Mouse (Mus musculus) heart, embryonic 15.5 days (tissue): ENCODE results near the gene Hcfc1r1. TPM values are rescaled to one million over a fixed set of nuclear protein-coding genes. Genes with fewer than 3 reads are reported as not detected.
A peak's percentile ranks its signal among the peaks of the same experiment; 100 is the strongest.

ENCODE experiments used
- ATAC-seq: fragments of 200-750 bp; cut with Nextera tagmentation; replicated peaks from 2 replicates; pipeline ENCODE4 v1.8.0; 2017; ENCODE audit warnings: low read depth, moderate TSS enrichment; ENCODE audit not compliant: insufficient number of reproducible peaks, insufficient read depth, low FRiP score
- H3K27ac ChIP-seq: fragments of 300-500 bp; sonication (generic); 2 replicates; pipeline ENCODE4 v1.5.1; 2015; ENCODE audit warnings: mild to moderate bottlenecking, inconsistent platforms
- H3K27me3 ChIP-seq: fragments of 300-500 bp; sonication (generic); 2 replicates; pipeline ENCODE4 v1.6.1; 2015; ENCODE audit warnings: inconsistent platforms
- H3K36me3 ChIP-seq: fragments of 300-500 bp; sonication (generic); 2 replicates; pipeline ENCODE4 v1.6.1; 2015; ENCODE audit warnings: mild to moderate bottlenecking, inconsistent platforms
- H3K4me1 ChIP-seq: fragments of 300-500 bp; sonication (generic); replicated peaks from 2 replicates; pipeline ENCODE4 v1.6.1; 2015; ENCODE audit warnings: inconsistent platforms
- H3K4me2 ChIP-seq: fragments of 300-500 bp; sonication (generic); 2 replicates; pipeline ENCODE4 v1.6.1; 2015; ENCODE audit warnings: inconsistent platforms, mild to moderate bottlenecking, moderate library complexity
- H3K4me3 ChIP-seq: fragments of 300-500 bp; sonication (generic); 2 replicates; pipeline ENCODE4 v1.5.1; 2015; ENCODE audit warnings: mild to moderate bottlenecking, inconsistent platforms
- H3K9ac ChIP-seq: fragments of 300-500 bp; sonication (generic); 2 replicates; pipeline ENCODE4 v1.6.1; 2015; ENCODE audit warnings: mild to moderate bottlenecking, inconsistent platforms
- H3K9me3 ChIP-seq: fragments of 300-500 bp; sonication (generic); replicated peaks from 2 replicates; pipeline ENCODE4 v1.6.1; 2016; ENCODE audit warnings: inconsistent platforms
- WGBS: fragments of 180-500 bp; shearing (Covaris S2); methylation state at CpG from one replicate; pipeline ENCODE4 v1.1.7; 2015; ENCODE audit warnings: mixed read lengths; 5-methylcytosine and 5-hydroxymethylcytosine counted together
- polyA plus RNA-seq: library from polyadenylated mRNA; unstranded; fragments of >200 nt; fragmentation: Nextera tagmentation; extraction: Ambion mirVana; gene quantifications from 2 replicates; pipeline ENCODE4 v1.2.1, GENCODE M21; 2015

Hcfc1r1 gene
- polyA plus RNA-seq, result 226 and 282 TPM in 2 replicates

DNA sequence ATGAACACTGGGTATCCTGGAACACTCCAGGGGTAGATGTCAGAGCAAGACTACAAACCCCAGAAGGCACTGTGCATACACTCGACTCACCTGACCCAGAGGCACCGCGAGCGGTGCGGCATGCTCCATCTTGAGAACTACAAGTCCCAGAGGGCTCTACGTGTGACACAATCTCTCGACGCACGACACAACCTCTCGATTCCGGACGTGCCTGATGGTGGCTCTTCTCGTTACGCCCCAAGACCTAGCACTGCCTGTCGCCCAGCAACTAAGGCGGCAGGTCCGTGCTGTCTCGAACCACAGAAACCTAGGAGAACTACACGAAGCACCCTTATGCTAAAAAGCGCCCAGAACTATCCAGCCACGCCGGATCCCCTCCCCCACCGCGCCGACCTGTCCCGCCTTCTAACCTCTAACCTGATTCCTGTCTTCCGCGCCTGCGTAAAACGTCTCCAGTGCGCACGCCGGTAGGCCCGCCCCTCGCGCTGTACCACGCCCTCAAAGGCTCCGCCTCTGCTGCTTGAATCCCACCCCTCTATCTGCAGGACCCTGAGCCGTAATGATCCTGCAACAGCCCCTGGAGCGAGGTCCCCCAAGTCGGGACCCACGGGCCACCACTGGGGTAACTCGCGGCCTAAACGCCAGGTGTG is at the start of gene Hcfc1r1, which contains the start of gene Thoc6:
TSS of gene Hcfc1r1 (plus strand) at position 173 of the 650 bp plus-strand sequence.
TSS of gene Thoc6 (minus strand) at position 459 of the 650 bp plus-strand sequence.
- Histone ChIP-seq H3K4me3 (peak within 1 kb of the TSS; percentile 62), H3K27me3 (peaks cover 6% of the 10 kb centered on the region), H3K9ac (peak within 1 kb of the TSS; percentile 71), H3K4me1 (peaks cover 40% of the 10 kb centered on the region), H3K36me3 (peaks cover 18% of the 10 kb centered on the region; the same call in 1 of the 2 replicates), H3K27ac (peak within 1 kb of the TSS; percentile 97), H3K4me2 (peak within 1 kb of the TSS; percentile 82), H3K9me3 (no peaks in the 10 kb centered on the region)
- under 1% methylated on average over 45 of the region's 45 CpGs for WGBS
- ATAC-seq, result peak; percentile 86

DNA sequence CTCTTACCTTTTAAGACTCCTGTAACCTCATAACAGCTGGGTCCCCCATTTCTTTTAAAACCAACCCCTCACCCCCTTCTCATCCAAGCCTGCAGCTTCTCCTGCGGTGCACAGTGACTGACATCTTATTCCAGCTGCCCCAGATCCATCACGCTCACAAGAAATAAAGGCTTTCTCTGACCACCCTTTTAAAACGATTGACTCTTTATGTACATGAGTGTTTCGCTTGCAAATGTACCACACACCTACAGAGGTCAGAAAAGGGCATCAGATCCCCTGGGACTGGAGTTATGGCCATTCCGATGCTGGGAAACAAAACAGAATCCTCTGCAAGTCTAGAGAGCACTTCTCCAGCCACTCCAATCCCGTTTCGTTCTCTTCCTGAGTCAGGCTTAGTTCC is 45.6 kb upstream of the Hcfc1r1 start:
- H3K9ac ChIP-seq, result no peak overlapping the region
- peaks cover 16% of the 10 kb centered on the region for H3K27me3 ChIP-seq
- H3K9me3 ChIP-seq, result no peaks in the 10 kb centered on the region
- no peak overlapping the region for H3K4me3 ChIP-seq
- 31% methylated on average over 7 of the region's 7 CpGs for WGBS
- no peaks in the 10 kb centered on the region for H3K36me3 ChIP-seq
- H3K4me2 ChIP-seq, result no peak overlapping the region
- no peak overlapping the region for H3K27ac ChIP-seq
- no peak for ATAC-seq
- peaks cover 4% of the 10 kb centered on the region for H3K4me1 ChIP-seq

DNA sequence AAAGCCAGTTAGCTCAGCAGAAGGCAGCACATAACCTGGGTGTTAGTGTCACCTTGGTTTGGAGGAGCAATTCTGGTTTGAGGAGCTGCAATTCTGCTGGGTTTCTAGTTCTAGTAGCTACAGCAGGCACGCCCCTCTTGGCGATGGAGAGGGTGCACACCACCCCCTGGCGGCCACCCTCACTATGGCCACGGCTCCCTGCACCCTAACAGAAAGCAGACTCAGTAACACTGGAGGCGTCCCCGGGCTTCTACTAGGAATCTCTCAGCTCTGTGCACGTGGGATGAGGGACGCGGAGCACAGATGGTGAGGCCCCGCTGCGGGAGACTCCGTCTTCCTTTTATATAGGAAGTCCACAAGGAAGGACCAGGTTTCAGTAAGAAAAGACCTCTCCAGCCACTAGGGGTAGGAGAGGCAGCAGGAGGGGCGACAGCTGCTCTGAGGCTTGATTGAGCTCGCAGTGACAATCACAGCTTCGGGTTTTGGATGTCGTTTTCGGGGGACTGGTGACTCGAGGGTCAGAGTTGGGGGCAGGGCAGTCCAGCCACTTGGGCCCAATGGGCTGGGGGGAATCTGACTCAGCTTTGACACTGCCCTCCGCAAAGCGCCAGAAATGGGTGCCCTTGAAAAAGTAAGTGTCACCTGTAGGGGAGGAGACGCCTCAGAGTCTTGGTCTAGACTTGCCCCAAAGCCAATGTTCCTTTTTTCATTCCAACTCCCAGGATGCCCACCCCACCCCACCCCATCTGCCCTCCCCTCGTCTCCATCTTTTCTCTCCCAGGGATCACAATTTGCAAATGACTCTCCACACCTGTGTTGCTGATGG is 43.0 kb upstream of the Hcfc1r1 start:
- Histone ChIP-seq H3K4me2 (peak overlapping the region; percentile 64), H3K36me3 (no peaks in the 10 kb centered on the region), H3K4me3 (peak overlapping the region; percentile 29), H3K9ac (0 out of 2 replicates have a peak overlapping the region, but pooled peaks have one; percentile 31), H3K4me1 (peaks cover 4% of the 10 kb centered on the region), H3K9me3 (no peaks in the 10 kb centered on the region), H3K27ac (no peak overlapping the region), H3K27me3 (peaks cover 14% of the 10 kb centered on the region)
- 13% methylated on average over 22 of the region's 22 CpGs for WGBS
- ATAC-seq, result peak; percentile 74

DNA sequence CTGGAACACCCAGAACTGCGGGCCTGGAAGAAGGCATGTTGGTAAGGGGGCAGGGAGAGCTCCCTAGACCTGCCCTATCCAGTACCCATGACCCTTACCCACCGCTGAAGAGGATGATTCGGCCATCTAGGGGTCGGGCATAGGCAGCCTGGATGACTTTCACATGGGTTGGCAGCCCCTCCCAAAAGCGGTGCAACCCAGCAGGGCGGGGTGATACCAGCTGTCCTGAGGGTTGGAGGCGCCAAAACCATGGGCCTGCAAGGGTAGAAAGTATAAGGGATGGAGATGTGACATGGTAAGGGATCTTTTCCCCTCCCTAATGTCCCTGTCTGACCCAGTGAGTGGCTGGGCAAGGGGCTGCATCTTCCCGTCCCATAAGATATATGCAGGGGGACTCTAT is 42.2 kb upstream of the Hcfc1r1 start:
- Histone ChIP-seq H3K27ac (no peak overlapping the region), H3K4me3 (no peak overlapping the region), H3K36me3 (no peaks in the 10 kb centered on the region), H3K9me3 (no peaks in the 10 kb centered on the region), H3K27me3 (peaks cover 16% of the 10 kb centered on the region), H3K4me2 (no peak overlapping the region), H3K9ac (no peak overlapping the region), H3K4me1 (peaks cover 4% of the 10 kb centered on the region)
- no peak for ATAC-seq
- WGBS, result 67% methylated on average over 8 of the region's 8 CpGs

DNA sequence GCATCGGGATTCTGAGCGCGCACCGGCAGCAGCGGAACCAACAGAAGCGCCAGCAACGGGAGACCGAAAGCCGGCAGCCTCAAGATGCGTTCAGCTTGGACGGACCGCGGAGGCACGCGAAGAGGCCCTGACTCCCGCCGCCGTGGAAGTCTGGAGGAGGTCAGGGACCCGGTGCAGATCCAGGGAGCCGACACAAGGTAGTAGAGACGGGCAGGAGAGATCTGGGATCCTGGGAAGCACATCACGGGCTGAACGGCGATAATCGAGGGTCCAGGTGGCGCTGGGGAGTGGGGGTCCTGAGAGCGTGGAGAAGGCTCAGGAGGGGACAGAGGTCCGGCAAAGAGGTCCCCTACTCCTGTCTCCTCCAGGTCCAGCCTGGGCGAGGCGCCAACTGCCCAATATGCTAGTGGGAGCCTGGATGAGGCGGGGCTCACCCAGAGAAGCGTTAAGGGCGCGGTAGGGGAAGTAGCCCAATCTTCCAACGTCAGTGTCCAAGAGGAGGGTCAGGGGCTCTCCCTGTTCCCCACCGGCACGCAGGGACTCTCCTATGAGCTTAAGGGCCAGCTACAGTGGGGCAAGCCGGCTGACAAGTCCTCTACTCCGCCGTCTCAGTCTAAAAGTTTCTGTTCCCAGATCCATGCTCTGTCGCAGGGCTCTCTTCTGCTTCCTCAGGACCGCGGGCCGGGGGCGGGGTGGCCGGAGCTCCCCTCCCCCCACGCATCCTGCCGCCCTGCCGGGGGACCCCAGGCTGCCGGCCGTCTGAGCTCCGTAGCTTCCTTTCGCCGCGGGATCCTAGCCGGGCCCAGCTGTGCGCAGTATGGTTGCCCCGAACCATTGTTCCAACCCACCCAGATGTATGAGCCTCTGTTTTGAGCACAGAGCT is 28.5 kb upstream of the Hcfc1r1 start, which contains the start of gene Mmp25:
TSS of gene Mmp25 (minus strand) at position 665 of the 883 bp plus-strand sequence.
- Histone ChIP-seq H3K27ac (no peak within 1 kb of the TSS), H3K9ac (peak within 1 kb of the TSS; percentile 56), H3K27me3 (peaks cover 32% of the 10 kb centered on the region), H3K4me2 (peak within 1 kb of the TSS; percentile 88), H3K9me3 (no peaks in the 10 kb centered on the region), H3K4me3 (peak within 1 kb of the TSS; percentile 53), H3K4me1 (peaks cover 13% of the 10 kb centered on the region), H3K36me3 (no peaks in the 10 kb centered on the region)
- WGBS, result 2% methylated on average over 58 of the region's 58 CpGs
- peak; percentile 56 for ATAC-seq

DNA sequence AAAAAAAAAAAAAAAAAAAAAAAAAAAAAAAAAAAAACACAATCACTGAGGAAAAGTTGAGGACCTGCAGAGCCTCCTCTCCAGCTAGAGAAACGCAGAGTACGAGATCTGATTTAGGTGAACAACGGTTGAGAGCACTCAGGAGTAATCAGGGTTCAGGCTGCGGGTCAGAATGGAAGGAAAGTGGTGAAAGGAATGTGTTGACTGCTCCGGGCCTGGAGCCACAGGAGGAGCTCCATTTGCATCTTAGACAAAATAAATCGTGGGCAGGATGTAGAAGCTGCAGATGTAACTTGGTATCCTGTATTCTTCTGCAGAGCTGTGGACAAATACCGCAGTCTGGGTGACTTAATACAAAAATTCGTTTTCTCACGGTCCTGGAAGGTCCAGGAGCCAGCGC is 27.5 kb upstream of the Hcfc1r1 start:
- Histone ChIP-seq H3K4me3 (no peak overlapping the region), H3K36me3 (no peaks in the 10 kb centered on the region), H3K9ac (no peak overlapping the region), H3K4me2 (no peak overlapping the region), H3K27ac (no peak overlapping the region), H3K27me3 (peaks cover 32% of the 10 kb centered on the region), H3K9me3 (no peaks in the 10 kb centered on the region), H3K4me1 (peaks cover 13% of the 10 kb centered on the region)
- WGBS, result 26% methylated on average over 10 of the region's 10 CpGs
- ATAC-seq, result no peak

DNA sequence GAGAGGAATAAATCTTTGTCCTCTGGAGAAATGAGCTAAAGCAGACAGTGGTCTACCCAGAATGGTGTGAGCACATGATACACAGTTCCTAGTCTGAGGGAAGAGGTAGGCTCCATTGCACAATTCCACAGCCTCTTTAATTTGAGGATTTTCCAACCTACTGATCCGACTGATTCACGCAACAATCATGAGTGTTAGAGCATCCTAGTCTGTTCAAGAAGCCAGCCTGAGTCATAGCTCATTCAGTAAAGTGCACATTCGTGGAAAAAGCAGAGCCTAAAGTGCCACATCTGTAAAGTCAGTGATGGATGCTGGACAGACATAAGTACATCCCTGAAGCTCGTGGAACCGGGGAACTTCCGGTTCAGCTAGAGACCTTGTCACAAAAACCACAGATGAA is 22.0 kb upstream of the Hcfc1r1 start:
- H3K4me2 ChIP-seq, result no peak overlapping the region
- no peak for ATAC-seq
- no peak overlapping the region for H3K9ac ChIP-seq
- no peak overlapping the region for H3K27ac ChIP-seq
- 77% methylated on average over 6 of the region's 6 CpGs for WGBS
- no peak overlapping the region for H3K4me3 ChIP-seq
- no peaks in the 10 kb centered on the region for H3K9me3 ChIP-seq
- H3K36me3 ChIP-seq, result no peaks in the 10 kb centered on the region
- H3K27me3 ChIP-seq, result peaks cover 12% of the 10 kb centered on the region
- H3K4me1 ChIP-seq, result no peaks in the 10 kb centered on the region

DNA sequence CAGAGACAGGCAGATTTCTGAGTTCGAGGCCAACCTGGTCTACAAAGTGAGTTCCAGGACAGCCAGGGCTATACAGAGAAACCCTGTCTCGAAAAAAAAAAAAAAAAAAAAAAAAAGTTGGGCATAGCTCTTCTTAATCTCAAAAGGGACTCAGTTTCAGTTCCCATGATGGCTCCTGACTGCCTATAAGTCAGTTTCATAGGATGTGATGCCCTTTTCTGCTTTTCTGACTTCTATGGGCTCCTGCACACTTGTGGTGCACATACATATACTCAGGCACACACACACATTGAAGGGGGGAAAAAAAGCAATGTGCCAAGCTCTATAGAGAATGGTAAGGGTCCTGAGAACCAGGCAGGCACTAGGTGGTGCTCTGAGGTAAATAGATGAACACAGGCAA is 20.1 kb upstream of the Hcfc1r1 start:
- Histone ChIP-seq H3K4me1 (no peaks in the 10 kb centered on the region), H3K27ac (no peak overlapping the region), H3K4me3 (no peak overlapping the region), H3K36me3 (no peaks in the 10 kb centered on the region), H3K9me3 (no peaks in the 10 kb centered on the region), H3K27me3 (peaks cover 7% of the 10 kb centered on the region; the same call in 1 of the 2 replicates), H3K4me2 (no peak overlapping the region), H3K9ac (no peak overlapping the region)
- ATAC-seq, result no peak
- 64% methylated on average over 2 of the region's 2 CpGs for WGBS

DNA sequence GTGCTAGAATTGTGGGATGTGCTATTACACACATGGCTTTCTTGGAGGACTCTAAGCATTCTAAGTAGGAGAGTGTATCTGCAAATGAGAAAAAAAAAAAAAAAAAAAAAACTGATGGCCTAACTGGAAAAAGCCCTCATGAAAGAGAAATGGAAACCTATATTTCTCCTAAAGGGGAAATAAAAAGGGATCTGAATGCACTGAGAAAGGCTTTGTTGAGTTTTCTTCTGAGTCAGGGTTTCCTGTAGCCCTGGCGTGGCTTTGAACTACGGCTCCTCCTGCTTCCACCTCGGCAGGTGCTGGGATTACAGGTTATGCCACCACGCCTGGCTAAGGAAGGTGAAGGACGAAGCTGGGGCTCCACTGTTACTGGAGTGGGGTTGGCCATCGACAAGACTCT is 19.4 kb upstream of the Hcfc1r1 start:
- no peak overlapping the region for H3K4me3 ChIP-seq
- ATAC-seq, result no peak
- H3K9me3 ChIP-seq, result no peaks in the 10 kb centered on the region
- H3K27ac ChIP-seq, result no peak overlapping the region
- no peaks in the 10 kb centered on the region for H3K4me1 ChIP-seq
- WGBS, result 41% methylated on average over 6 of the region's 6 CpGs
- H3K36me3 ChIP-seq, result no peaks in the 10 kb centered on the region
- no peak overlapping the region for H3K4me2 ChIP-seq
- no peak overlapping the region for H3K9ac ChIP-seq
- peaks cover 9% of the 10 kb centered on the region; the same call in 1 of the 2 replicates for H3K27me3 ChIP-seq

DNA sequence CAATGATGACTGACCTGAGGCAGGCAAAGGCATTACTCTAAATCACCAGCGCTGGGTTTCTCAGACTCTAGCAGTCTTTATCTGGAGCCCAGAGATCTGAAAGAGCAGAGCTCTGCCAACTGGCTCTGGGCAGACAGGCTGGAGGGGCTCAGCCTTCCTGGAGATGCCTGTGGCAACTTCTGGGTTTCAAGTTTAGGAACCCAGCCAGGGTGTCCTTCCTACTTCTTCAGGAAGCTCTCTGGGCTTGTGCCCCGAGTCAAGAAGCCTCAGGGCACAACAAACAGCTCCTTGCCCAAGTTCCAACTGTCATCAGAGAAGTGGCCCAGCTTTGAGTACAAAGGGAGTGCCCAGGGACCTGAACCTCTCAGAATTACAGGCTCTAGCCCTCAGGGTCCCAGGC is 19.0 kb upstream of the Hcfc1r1 start:
- H3K4me1 ChIP-seq, result no peaks in the 10 kb centered on the region
- H3K27me3 ChIP-seq, result peaks cover 12% of the 10 kb centered on the region
- no peak overlapping the region for H3K4me3 ChIP-seq
- H3K9me3 ChIP-seq, result no peaks in the 10 kb centered on the region
- H3K27ac ChIP-seq, result no peak overlapping the region
- 58% methylated on average over 2 of the region's 2 CpGs for WGBS
- no peak overlapping the region for H3K9ac ChIP-seq
- ATAC-seq, result no peak
- no peak overlapping the region for H3K4me2 ChIP-seq
- H3K36me3 ChIP-seq, result no peaks in the 10 kb centered on the region

DNA sequence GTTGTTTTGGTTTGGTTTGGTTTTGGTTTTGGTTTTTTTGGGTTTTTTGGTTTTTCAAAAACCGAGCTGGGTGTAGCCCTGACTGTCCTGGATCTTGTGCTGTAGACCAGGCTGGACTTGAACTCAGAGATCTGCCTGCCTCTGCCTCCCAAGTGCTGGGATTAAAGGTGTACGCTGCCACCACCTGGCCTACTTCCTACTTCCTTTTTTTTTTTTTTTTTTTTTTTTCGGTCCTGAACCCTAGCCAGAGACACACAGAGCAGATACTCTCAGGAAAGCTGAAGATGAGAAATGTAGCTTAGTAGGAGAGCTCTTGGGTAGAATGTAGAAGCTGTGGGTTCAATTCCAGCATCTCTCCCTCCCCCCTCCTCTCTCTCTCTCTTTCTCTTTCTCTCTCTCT is 14.9 kb upstream of the Hcfc1r1 start:
- Histone ChIP-seq H3K4me2 (no peak overlapping the region), H3K36me3 (no peaks in the 10 kb centered on the region), H3K9me3 (no peaks in the 10 kb centered on the region), H3K9ac (no peak overlapping the region), H3K4me1 (peaks cover 12% of the 10 kb centered on the region), H3K4me3 (no peak overlapping the region), H3K27ac (no peak overlapping the region), H3K27me3 (peaks cover 49% of the 10 kb centered on the region)
- WGBS, result 71% methylated on average over 3 of the region's 3 CpGs
- no peak for ATAC-seq
